Mouse (Mus musculus) cerebellum, postnatal 4 days (tissue): ENCODE measurements around the gene Aicda.
A peak's percentile ranks its signal among the peaks of the same experiment; 100 is the strongest.

ENCODE experiments used
- DNase-seq, 2 experiments: peaks; one replicate each; pipeline ENCODE4 v3.0.0; 2022; ENCODE audit warnings: low spot score in 2 of 2, mixed read lengths in 1 of 2

Gene Aicda

DNA sequence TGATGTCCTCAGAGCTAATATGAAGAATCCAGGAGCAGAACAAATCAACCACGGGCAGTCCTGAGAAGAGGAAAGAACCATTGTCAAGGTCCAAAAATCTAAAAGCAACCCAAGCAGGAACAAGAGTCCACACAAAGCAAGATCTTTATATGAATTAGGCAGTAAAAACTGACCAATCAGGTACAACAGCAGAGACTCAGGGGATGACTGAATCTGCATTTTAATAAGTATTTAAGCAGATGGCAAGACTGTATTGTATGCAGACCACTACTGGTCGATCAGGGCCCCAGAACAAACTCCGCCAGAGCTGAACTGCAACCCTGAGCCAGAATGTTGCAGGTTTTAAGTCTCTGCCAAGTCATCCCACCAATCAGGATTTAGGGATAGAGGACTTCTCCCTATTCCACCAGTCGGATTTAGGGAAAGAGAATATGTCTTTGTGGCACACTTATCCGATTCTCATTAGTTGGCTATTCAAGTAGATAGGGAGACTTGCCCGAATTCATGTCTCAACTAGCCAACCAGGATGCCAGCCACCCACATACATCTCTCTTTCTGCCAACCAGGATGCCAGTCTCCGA is 46.6 kb downstream of the Aicda start:
- DNase-seq, result no peak

GRCm38 (mm10) chr6:122601031-122601430 is 47.4 kb downstream of the Aicda start:
- no peak for DNase-seq

DNA sequence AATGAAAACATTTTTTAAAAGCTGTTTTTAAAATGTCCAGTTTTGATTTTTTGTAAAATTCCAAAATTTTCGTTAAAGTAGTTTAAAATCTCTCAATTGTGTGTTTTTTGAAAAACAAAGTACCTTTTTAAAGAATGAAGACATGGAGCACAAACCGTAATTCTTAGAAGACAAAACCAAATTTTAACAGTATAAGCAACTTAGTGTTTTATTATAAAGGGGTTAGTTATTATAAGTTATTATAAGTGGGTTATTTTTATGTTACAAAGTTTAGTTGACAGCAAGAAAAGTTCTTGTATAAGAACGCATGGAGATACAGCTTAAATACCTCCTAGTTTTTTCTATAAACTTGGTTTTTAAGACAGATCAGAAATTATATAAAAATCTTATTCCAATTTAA is 48.0 kb downstream of the Aicda start:
- DNase-seq, result no peak

- DNase-seq, result peak; percentile 21 to 29
Observed at GRCm38 (mm10) chr6:122602242-122602991, 48.8 kb downstream of the Aicda start, which contains the start of gene Apobec1. TSS of gene Apobec1 (minus strand) at chr6:122602444.

DNA sequence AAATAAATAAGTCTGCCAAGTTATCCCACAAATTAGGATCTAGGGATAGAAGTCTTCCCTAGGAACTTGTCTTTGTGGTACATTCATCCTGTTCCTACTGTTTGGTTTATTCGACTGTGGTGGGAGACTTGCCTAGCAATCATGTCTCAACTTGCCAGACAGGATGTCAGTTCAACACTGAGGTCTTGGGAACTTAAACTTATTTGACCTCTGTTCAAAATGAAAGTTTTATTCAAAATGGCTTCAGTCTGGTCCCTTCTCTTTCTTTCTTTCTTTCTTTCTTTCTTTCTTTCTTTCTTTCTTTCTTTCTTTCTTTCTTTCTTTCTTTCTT is 49.4 kb downstream of the Aicda start:
- DNase-seq, result no peak

DNA sequence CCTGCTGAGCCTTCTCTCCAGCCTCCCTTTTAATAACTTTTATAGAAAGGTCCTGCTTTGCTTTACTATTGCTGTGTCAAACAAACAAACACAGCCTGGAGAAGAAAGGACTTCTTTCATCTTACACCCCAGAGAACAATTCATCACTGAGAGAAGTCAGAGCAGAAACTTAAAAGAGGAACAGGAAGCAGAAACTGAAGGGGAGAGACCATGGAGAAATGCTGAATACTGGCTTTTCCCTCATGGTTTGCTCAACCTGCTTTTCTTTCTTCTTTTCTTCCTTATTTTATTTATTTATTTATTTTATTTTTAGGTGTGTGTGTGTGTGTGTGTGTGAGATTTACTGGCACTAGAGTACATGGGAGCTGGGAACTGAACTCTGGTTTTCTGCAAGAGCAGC is 50.7 kb downstream of the Aicda start:
- no peak for DNase-seq

- no peak for DNase-seq
Observed at GRCm38 (mm10) chr6:122605483-122605882, 51.9 kb downstream of the Aicda start.

DNA sequence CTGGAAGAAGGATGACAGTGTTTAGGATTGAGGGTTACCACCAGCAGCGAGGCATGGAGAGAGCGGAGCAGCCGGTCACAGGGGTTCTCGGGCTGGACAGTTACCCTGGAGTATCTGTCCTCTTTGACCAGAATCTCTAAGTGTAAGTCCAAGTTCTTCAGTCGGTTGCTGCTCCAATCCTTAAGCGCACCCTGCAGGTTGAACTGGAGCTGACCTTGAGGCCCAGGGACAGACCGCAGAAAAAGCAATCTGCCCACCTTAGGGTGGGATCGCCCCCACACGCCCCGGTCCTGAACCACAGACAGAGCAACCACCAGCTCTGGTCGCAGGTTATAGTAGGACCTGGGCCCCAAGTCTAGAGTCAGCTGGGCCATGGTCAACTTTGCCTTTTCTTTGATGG is 53.1 kb downstream of the Aicda start:
- no peak for DNase-seq

GRCm38 (mm10) chr6:122607700-122608099 is 54.1 kb downstream of the Aicda start:
- no peak for DNase-seq

GRCm38 (mm10) chr6:122608434-122609376 is 55.1 kb downstream of the Aicda start:
- DNase-seq, result no peak

- no peak for DNase-seq
Observed at GRCm38 (mm10) chr6:122609377-122609728, 55.8 kb downstream of the Aicda start.

- peak in 1 of 2 experiments; percentile 22 for DNase-seq
Observed at GRCm38 (mm10) chr6:122609771-122610170, 56.2 kb downstream of the Aicda start, which contains the start of gene Gdf3. TSS of gene Gdf3 (minus strand) at chr6:122610087.

GRCm38 (mm10) chr6:122612426-122612825 is 58.8 kb downstream of the Aicda start:
- DNase-seq, result no peak
